12 mouse cellular contexts compared by ENCODE assay signal in the genomic region with DNA sequence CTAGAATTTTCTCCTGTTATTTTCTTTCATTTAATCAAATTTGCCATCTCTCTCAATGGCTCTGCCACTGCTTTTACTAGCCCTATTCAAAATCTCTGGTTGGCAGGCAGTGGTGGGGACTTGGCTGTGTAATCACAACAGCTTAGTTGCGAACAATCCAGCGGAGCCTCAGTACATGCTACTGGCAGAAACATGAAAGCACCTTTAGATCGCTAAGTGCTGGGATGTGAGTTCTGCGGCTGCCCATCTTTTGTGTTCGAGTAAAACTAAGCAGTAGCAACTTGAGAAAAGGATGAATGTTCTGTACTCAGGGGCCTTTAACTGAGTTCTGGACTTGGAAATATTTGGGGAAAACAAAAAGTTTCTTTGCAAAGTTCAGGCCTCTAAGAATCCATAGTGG.
"Had no signal": no experiment of that assay in that cellular context is flagged by ENCODE, and none has a peak within 500 bp of the region (broad histone marks: within the 10 kb centered on the region; RNA-seq: fewer than 3 reads in every experiment).

No protein-coding gene starts in this region.

- H3K4me1 ChIP-seq: limb, embryonic 15.5 days; liver, embryonic 12.5 days; midbrain, embryonic 12.5 days had no signal

- H3K27me3 ChIP-seq: limb, embryonic 15.5 days; liver, embryonic 12.5 days; midbrain, embryonic 12.5 days; neural tube, embryonic 15.5 days had no signal

- H3K4me2 ChIP-seq: limb, embryonic 15.5 days; liver, embryonic 12.5 days; lung, embryonic 14.5 days; midbrain, embryonic 12.5 days; neural tube, embryonic 15.5 days had no signal

- H3K36me3 ChIP-seq: limb, embryonic 15.5 days; liver, embryonic 12.5 days; midbrain, embryonic 12.5 days; neural tube, embryonic 15.5 days had no signal

- H3K4me3 ChIP-seq: limb, embryonic 15.5 days; liver, embryonic 12.5 days; midbrain, embryonic 12.5 days; myocyte; neural tube, embryonic 15.5 days had no signal

- H3K9ac ChIP-seq: limb, embryonic 15.5 days; liver, embryonic 12.5 days; lung, embryonic 14.5 days; midbrain, embryonic 12.5 days; neural tube, embryonic 15.5 days had no signal

- ATAC-seq: liver, embryonic 12.5 days had no signal

- H3K27ac ChIP-seq: limb, embryonic 15.5 days; liver, embryonic 12.5 days; midbrain, embryonic 12.5 days; neural tube, embryonic 15.5 days had no signal

- DNase-seq: kidney, adult 8-10 months; kidney, postnatal 25 days; layer of hippocampus, adult 9-11 months; lung, postnatal 10 days; lung, postnatal 4 days; thymus, postnatal 36 days had no signal

- H3K9me3 ChIP-seq: limb, embryonic 15.5 days; liver, embryonic 12.5 days; midbrain, embryonic 12.5 days; neural tube, embryonic 15.5 days had no signal
